Mouse (Mus musculus) bone marrow macrophage, adult 2 months (primary cell): Measurements from ENCODE around the gene Lrsam1.

Experiments
- CTCF ChIP-seq: IDR thresholded peaks from 2 replicates; pipeline ENCODE4 v1.5.1; 2012; ENCODE audit warnings: low read depth, mild to moderate bottlenecking, low read length, moderate library complexity
- POLR2A ChIP-seq: IDR thresholded peaks from 2 replicates; pipeline ENCODE4 v1.6.1; 2012; ENCODE audit warnings: mild to moderate bottlenecking, low read depth, low read length, borderline replicate concordance

DNA sequence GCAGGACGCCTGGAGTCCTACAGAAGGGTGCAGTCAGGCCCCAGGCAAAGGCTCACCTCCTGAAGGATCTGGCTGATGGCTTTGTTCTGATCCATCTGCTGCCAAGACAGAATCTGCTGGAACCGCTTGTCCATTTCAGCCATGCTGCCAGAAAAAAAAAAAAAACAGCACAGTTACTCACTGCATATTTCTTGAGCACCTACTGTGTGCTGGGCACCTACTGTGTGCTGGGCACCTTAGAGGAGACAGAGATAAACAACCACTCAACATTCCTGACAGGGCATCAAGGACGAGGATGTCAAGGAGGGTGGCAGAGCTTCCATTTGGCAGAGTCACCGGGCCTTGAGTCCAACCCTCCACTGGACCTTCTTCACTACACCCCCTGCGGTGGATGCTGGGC is 22.7 kb downstream of the Lrsam1 start:
- TF ChIP-seq CTCF = no peak
- no peak for TF ChIP-seq POLR2A
